Mouse (Mus musculus) spleen, postnatal 36 days (tissue): ENCODE measurements around the gene Ptgis.

Experiments used
- DNase-seq, 2 experiments: peaks; one replicate each; pipeline ENCODE4 v3.0.0; 2022; ENCODE audit warnings: low spot score in 2 of 2, mixed read lengths in 1 of 2

Ptgis gene

DNA sequence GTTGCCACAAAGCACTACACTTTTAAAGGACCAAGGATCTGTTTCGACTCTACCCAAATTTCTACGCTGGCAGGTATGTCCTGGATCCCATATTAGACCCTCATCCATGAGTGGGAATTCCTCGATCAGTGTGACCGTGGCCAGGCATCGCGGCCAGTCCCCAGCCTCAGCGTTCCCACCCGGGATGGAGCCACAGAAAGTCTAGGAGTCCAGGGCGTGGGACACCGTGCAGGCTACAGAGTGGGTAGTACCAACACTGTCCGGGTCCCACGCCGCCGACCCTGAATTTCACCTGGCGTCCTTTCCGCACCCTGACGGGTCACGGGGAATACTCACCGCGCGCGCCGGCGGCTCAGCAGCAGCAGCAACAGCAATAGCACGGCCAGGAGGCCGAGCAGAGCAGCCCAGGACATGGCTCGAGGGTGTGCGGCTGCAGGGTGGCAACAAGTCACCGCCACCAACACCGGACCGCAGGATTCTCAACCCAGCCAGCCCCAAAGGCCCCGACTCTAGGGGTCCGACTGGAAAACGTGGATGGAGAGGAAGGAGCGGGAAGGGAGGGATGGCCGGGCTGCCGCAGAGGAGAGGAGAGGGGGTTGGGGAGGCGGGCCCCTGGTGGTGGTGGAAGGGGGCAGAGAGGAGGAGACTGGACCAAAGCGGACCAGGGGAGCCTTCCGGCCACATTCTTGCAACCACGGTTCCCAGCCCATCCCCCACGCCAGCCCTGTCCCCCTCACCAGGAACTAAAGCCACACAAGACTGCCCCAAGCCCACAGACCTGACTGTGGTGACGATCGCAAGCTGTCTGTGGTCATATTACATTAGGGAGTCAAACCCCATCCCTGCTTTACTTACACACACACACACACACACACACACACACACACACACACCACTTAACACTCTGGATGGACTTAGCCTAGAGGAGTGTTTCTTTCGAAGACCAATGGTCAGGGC, at the start of gene Ptgis:
Gene Ptgis, minus strand, starts transcription at position 597 of the 957 bp plus-strand sequence.
- no peak for DNase-seq

GRCm38 (mm10) chr2:167281461-167281860, 41.1 kb upstream of the Ptgis start:
- DNase-seq, result peak in 1 of 2 experiments; percentile 0

- no peak for DNase-seq
Measured at GRCm38 (mm10) chr2:167280986-167281310, 40.5 kb upstream of the Ptgis start.

DNA sequence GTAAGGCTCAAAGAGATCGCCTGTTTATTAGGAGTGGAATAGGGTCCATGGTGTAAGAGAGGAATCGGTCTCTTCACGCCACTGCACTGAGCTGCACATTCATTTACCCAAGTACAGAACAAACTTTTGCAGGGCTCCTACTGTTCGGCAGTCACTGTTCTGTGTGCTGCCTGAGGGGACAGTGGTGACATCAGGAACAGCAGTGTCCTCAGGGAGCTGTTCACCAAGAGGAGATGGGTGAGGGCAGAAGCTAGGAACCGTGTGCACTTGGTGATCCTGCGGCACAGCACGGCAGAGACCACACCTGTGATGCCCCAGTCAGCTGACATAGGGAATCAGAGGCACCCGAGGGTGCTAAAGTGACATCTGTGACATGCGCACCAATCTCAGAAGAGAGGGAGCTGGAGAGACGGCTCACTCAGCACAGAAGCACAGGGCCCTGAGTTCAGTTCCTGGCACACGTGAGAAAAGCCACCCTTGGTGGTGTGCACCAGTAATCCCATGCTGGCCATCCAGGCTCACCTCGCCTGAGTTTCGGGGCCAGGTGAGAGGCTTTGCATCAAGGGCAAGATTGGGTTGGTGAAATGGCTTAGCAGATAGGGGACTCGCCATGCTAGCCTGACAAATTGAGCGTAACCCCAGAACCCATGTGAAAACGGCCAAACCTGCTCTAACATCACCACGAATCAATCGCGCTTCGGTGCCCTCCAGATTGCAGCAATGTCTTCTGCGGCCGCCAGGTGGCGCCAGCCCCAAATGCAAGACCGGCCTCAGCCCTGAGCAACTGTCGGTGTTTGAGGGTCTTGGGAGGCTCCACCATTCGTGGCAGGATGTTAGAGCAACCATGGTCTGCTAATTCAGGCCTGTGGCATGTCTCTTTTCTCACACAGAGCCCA, 39.9 kb upstream of the Ptgis start:
- DNase-seq, result peak; percentile 48 to 58

DNA sequence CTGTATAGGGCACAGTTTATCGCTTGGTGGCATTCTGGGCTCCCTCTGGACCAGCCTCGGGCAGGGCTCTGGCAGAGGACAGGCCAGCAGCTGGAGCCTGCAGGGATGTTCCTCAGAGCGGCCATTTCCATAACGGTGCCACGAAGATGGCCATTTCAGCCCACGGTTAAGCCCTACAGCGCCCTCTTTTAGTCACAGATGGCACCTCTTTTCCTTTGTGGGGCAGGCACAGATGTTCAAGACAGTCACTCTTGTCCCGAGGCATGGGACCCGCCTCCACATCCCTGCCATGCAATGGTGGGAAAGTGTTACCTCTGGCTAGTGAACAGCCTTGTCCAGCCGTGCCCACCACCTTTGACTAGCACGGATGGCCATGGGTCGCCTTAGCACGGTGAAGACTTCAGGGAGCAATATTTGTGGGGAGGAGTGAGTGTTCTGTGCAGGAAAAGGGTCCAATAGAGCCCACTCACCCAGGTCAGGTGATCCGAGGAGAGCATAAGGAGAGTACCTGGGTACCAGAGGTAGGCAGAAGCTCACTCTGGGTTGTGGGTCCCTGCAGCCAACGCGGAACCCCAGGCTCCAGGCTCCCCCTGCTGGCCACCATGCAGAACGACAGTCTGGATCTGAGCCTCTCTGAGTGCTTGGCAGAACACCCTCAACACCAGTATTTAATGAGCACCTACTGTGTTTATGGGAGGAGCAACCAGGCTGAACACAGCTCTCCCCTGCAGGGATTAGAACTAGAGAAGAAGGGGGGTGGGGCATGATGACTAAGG, 38.5 kb upstream of the Ptgis start:
- DNase-seq, result peak; percentile 40 to 41

DNA sequence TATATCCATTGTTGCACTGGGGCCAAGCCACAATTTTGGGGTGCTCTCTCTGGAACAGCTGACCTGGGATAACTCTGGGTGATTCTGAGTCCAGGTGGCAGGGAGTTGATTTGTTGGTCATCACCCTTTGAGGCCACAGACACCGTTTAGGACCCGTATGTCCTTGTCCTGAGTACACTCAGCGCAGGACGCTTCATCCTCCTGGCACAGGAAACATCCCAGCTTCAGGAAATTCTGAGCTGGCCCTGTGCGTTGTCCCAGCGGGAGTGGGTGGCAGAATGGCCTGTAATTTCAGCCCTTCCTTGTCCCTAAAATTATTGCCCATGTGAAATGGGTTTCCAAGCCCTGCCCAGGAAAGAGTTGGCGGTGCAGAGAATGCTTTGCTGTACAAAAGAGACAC, 37.6 kb upstream of the Ptgis start:
- no peak for DNase-seq

- peak in 1 of 2 experiments; percentile 0 for DNase-seq
Measured at GRCm38 (mm10) chr2:167277026-167277425, 36.6 kb upstream of the Ptgis start.

- DNase-seq, result no peak
Measured at GRCm38 (mm10) chr2:167275856-167276255, 35.5 kb upstream of the Ptgis start.

GRCm38 (mm10) chr2:167274713-167275465, 34.5 kb upstream of the Ptgis start:
- DNase-seq, result peak in 1 of 2 experiments; percentile 1

GRCm38 (mm10) chr2:167273206-167273740, 32.9 kb upstream of the Ptgis start:
- DNase-seq, result peak in 1 of 2 experiments; percentile 0

DNA sequence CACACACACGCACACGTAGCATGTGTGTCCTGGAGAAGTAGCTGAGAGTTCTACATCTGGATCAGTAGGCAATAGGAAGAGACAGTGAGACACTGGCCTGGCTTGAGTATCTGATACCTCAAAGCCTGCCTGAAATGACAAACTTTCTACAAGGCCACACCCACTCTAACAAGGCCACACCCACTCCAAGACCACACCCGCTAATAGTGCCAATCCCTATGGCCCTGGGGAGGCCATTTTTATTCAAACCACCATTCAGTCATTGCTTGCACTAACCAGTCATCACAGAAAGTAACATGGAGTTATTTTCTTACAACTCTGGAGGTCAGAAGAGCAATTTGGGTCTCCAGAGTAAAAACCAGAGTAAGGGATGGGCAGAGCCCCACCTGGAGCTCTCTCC, 32.3 kb upstream of the Ptgis start:
- DNase-seq, result peak in 1 of 2 experiments; percentile 0

GRCm38 (mm10) chr2:167271121-167271521, 30.7 kb upstream of the Ptgis start:
- DNase-seq, result peak in 1 of 2 experiments; percentile 25

GRCm38 (mm10) chr2:167270496-167270895, 30.1 kb upstream of the Ptgis start:
- DNase-seq, result peak in 1 of 2 experiments; percentile 0

DNA sequence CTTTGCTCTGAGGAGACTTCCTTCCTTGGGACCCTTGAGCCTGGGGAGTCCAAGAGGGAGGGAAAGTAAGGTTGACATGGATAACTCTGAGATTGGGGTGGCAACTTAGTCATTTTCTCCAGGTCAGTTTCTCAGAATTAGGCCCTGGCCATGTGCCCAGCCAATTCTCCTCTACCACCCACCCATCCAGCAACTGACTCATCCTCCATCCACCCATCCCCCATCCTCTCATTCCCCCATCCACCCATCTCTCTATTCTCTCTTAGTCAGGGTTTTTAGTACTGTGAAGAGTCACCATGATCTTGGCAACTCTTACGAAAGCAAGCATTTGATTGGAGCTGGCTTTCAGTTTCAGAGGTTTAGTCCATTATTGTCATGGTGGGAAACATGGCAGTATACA, 28.3 kb upstream of the Ptgis start:
- DNase-seq, result no peak

GRCm38 (mm10) chr2:167268411-167268690, 27.9 kb upstream of the Ptgis start:
- DNase-seq, result peak in 1 of 2 experiments; percentile 0

GRCm38 (mm10) chr2:167267531-167268410, 27.4 kb upstream of the Ptgis start:
- peak in 1 of 2 experiments; percentile 0 for DNase-seq

- peak in 1 of 2 experiments; percentile 0 for DNase-seq
Measured at GRCm38 (mm10) chr2:167266231-167266630, 25.8 kb upstream of the Ptgis start.

DNA sequence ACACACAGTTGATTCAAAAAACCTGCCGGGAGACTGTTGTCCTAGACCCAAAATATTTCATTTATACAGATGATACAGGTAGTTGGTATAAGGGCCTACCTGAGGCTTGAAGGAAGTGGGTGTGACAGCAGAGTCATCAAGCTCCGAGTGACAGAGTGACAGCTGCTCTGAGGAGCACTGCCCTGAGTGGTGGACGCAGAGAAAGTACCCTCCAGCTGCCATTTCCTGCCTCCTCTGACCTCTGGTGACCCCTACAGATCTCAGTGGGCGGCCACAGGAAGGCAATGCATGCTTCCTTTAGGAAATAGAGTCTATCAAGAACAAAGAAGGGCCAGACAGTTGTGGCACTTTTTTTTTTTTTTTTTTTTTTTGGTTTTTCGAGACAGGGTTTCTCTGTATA, 25.4 kb upstream of the Ptgis start:
- peak in 1 of 2 experiments; percentile 1 for DNase-seq

DNA sequence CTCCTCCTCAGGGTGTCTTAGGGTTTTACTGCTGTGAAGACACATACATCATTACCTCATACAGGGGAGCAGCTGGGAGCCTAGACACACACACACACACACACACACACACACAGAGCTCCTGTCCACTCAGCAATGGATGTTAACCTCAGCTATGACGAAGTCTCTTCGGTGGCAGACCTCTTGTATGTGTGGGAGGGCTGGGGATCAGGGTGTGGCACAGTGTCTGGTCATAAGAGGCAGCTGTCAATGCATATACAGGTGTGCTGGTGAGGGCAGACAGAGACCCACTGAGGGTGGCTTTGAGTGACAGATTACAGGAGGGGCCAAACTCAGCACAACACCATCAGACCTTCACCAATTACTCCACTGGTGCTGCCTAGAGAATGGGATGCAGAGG, 24.6 kb upstream of the Ptgis start:
- no peak for DNase-seq

- no peak for DNase-seq
Measured at GRCm38 (mm10) chr2:167263931-167264330, 23.5 kb upstream of the Ptgis start.
